Mouse (Mus musculus) heart, postnatal 0 days (tissue): ENCODE data around the gene Srf.

Experiments
- CTCF ChIP-seq: IDR thresholded peaks from 2 replicates; pipeline ENCODE4 v1.5.1; 2016; ENCODE audit warnings: antibody characterized with exemption, control low read depth, low read depth
- EP300 ChIP-seq: IDR thresholded peaks from 2 replicates; pipeline ENCODE4 v1.6.1; 2016; ENCODE audit warnings: antibody characterized with exemption, low read depth

GRCm38 (mm10) chr17:46548741-46549140, 7.2 kb downstream of the Srf start:
- TF ChIP-seq EP300 (no peak), CTCF (no peak)
